Mouse (Mus musculus) liver, adult 2 months (tissue): ENCODE measurements at regions not wholly inside any gene's neighbourhood (a gene's known extent, or its start where the extent isn't known, plus 50 kb on each side); places are given as distances from the start of the nearest gene placed in this dataset.

ENCODE experiments used
- DNase-seq: peaks from one replicate; pipeline ENCODE4 v3.0.0-alpha.2; 2011; ENCODE audit warnings: low read depth, low spot score; ENCODE audit errors: extremely low read depth
- H3K27ac ChIP-seq: fragments of 200-500 bp; replicated peaks from 2 replicates; pipeline ENCODE4 v1.5.1; 2012; ENCODE audit warnings: low read depth, mild to moderate bottlenecking, control low read depth, inconsistent platforms, low read length; ENCODE audit not compliant: insufficient read depth
- H3K27me3 ChIP-seq: fragments of 200-500 bp; 2 replicates; pipeline ENCODE4 v1.6.1; 2012; ENCODE audit warnings: mild to moderate bottlenecking, moderate library complexity, low read length, inconsistent platforms; ENCODE audit not compliant: control insufficient read depth, insufficient read depth
- H3K36me3 ChIP-seq: fragments of 200-500 bp; 2 replicates; pipeline ENCODE4 v1.6.1; 2012; ENCODE audit warnings: low read length, inconsistent platforms; ENCODE audit not compliant: control insufficient read depth, insufficient read depth
- H3K4me1 ChIP-seq: fragments of 200-500 bp; 2 replicates; pipeline ENCODE4 v1.6.1; 2011; ENCODE audit warnings: low read length; ENCODE audit not compliant: control insufficient read depth, insufficient read depth
- H3K4me3 ChIP-seq: fragments of 200-500 bp; 2 replicates; pipeline ENCODE4 v1.5.1; 2011; ENCODE audit warnings: low read depth, mild to moderate bottlenecking, control low read depth, low read length, moderate library complexity; ENCODE audit not compliant: insufficient read depth
- H3K79me2 ChIP-seq: fragments of 200-500 bp; 2 replicates; pipeline ENCODE4 v1.6.1; 2012; ENCODE audit warnings: inconsistent platforms, mild to moderate bottlenecking, low read length, moderate library complexity; ENCODE audit not compliant: control insufficient read depth, insufficient read depth
- H3K9ac ChIP-seq: fragments of 200-500 bp; 2 replicates; pipeline ENCODE4 v1.6.1; 2012; ENCODE audit warnings: low read depth, mild to moderate bottlenecking, control low read depth, inconsistent platforms, low read length
- CTCF ChIP-seq: fragments of 200-500 bp; IDR thresholded peaks from 2 replicates; pipeline ENCODE4 v1.5.1; 2011; ENCODE audit warnings: low read depth, low read length, control low read depth
- POLR2A ChIP-seq: fragments of 200-500 bp; IDR thresholded peaks from 2 replicates; pipeline ENCODE4 v1.6.1; 2011; ENCODE audit warnings: low read length, control low read depth; ENCODE audit not compliant: insufficient read depth; ENCODE audit errors: extremely low read depth
- WGBS: fragments of 180-500 bp; shearing (Covaris S2); methylation state at CpG from one replicate; pipeline ENCODE4 v1.1.7; 2018; 5-methylcytosine and 5-hydroxymethylcytosine counted together

GRCm38 (mm10) chr2:46660577-46660976, 1543.4 kb upstream of the Zeb2 start:
- H3K9ac ChIP-seq = no peak overlapping the region
- no peaks in the 10 kb centered on the region for H3K36me3 ChIP-seq
- TF ChIP-seq CTCF (no peak), POLR2A (no peak)
- H3K27me3 ChIP-seq = no peaks in the 10 kb centered on the region
- WGBS = 63% methylated on average over 3 of the region's 3 CpGs
- no peaks in the 10 kb centered on the region for H3K4me1 ChIP-seq
- peak; percentile 3 for DNase-seq
- no peak overlapping the region for H3K4me3 ChIP-seq
- no peak overlapping the region for H3K27ac ChIP-seq
- no peaks in the 10 kb centered on the region for H3K79me2 ChIP-seq

GRCm38 (mm10) chr2:46655289-46655688, 1538.1 kb upstream of the Zeb2 start:
- H3K36me3 ChIP-seq = no peaks in the 10 kb centered on the region
- no peak overlapping the region for H3K9ac ChIP-seq
- no peak for DNase-seq
- H3K79me2 ChIP-seq = no peaks in the 10 kb centered on the region
- no peaks in the 10 kb centered on the region for H3K4me1 ChIP-seq
- WGBS = 91% methylated on average over 1 of the region's 1 CpGs
- TF ChIP-seq POLR2A (no peak), CTCF (no peak)
- no peak overlapping the region for H3K27ac ChIP-seq
- no peaks in the 10 kb centered on the region for H3K27me3 ChIP-seq
- H3K4me3 ChIP-seq = no peak overlapping the region

GRCm38 (mm10) chr2:46652616-46653015, 1535.4 kb upstream of the Zeb2 start:
- Histone ChIP-seq H3K79me2 (no peaks in the 10 kb centered on the region), H3K36me3 (no peaks in the 10 kb centered on the region), H3K9ac (no peak overlapping the region), H3K4me3 (no peak overlapping the region), H3K27me3 (no peaks in the 10 kb centered on the region), H3K4me1 (no peaks in the 10 kb centered on the region), H3K27ac (no peak overlapping the region)
- no peak for TF ChIP-seq CTCF
- no peak for TF ChIP-seq POLR2A
- DNase-seq = no peak
- 77% methylated on average over 1 of the region's 1 CpGs for WGBS

GRCm38 (mm10) chr2:46646366-46646765, 1529.2 kb upstream of the Zeb2 start:
- 71% methylated on average over 2 of the region's 2 CpGs for WGBS
- Histone ChIP-seq H3K4me1 (no peaks in the 10 kb centered on the region), H3K9ac (no peak overlapping the region), H3K27me3 (no peaks in the 10 kb centered on the region), H3K27ac (no peak overlapping the region), H3K79me2 (no peaks in the 10 kb centered on the region), H3K4me3 (no peak overlapping the region), H3K36me3 (no peaks in the 10 kb centered on the region)
- TF ChIP-seq POLR2A = no peak
- no peak for TF ChIP-seq CTCF
- no peak for DNase-seq

GRCm38 (mm10) chr2:46609217-46609616, 1492.0 kb upstream of the Zeb2 start:
- Histone ChIP-seq H3K79me2 (no peaks in the 10 kb centered on the region), H3K4me1 (no peaks in the 10 kb centered on the region), H3K36me3 (no peaks in the 10 kb centered on the region), H3K27me3 (no peaks in the 10 kb centered on the region), H3K27ac (no peak overlapping the region), H3K9ac (no peak overlapping the region), H3K4me3 (no peak overlapping the region)
- no peak for DNase-seq
- 72% methylated on average over 2 of the region's 2 CpGs for WGBS
- no peak for TF ChIP-seq POLR2A
- no peak for TF ChIP-seq CTCF

GRCm38 (mm10) chr2:46581773-46582172, 1464.6 kb upstream of the Zeb2 start:
- 68% methylated on average over 2 of the region's 2 CpGs for WGBS

More at GRCm38 (mm10) chr2:46581773-46582172, 1464.6 kb upstream of the Zeb2 start:
- no peak overlapping the region for H3K4me3 ChIP-seq
- H3K79me2 ChIP-seq = no peaks in the 10 kb centered on the region
- no peak for DNase-seq
- no peaks in the 10 kb centered on the region for H3K36me3 ChIP-seq
- H3K27me3 ChIP-seq = no peaks in the 10 kb centered on the region
- no peak overlapping the region for H3K27ac ChIP-seq
- H3K4me1 ChIP-seq = no peaks in the 10 kb centered on the region
- H3K9ac ChIP-seq = no peak overlapping the region
- TF ChIP-seq CTCF (no peak), POLR2A (no peak)
